Mouse (Mus musculus): ENCODE measurements around the gene Atp6v0b. TPM values are rescaled to one million over a fixed set of nuclear protein-coding genes. Genes with fewer than 3 reads are reported as not detected.

Atp6v0b gene
- total and polyA plus RNA-seq, 2 experiments from 2014 or later, result 625 to 667 TPM

- DNase-seq (ENCODE audit: low spot score) (no peak), ATAC-seq (ENCODE audit: low FRiP score) (no peak)
Observed at GRCm38 (mm10) chr4:117840821-117841220, 46.3 kb downstream of the Atp6v0b start.

GRCm38 (mm10) chr4:117839366-117839765, 47.8 kb downstream of the Atp6v0b start:
- no peak overlapping the region for H3K9ac ChIP-seq (replicated peaks; ENCODE audit: low read length, poor library complexity, severe bottlenecking)

More at GRCm38 (mm10) chr4:117840821-117841220, 46.3 kb downstream of the Atp6v0b start:
- Histone ChIP-seq H3K4me3 (ENCODE audit: low read depth, low read length) (no peak overlapping the region), H3K4me1 (ENCODE audit: insufficient read depth, low read length) (no peaks in the 10 kb centered on the region), H3K9me3 (ENCODE audit: low read length) (no peaks in the 10 kb centered on the region), H3K4me2 (ENCODE audit: low read depth, low read length, poor library complexity, severe bottlenecking) (no peak overlapping the region), H3K36me3 (ENCODE audit: insufficient read depth, low read length) (peaks cover 7% of the 10 kb centered on the region; the same call in 1 of the 2 replicates), H3K9ac (replicated peaks; ENCODE audit: low read length, poor library complexity, severe bottlenecking) (no peak overlapping the region), H3K27ac (ENCODE audit: low read depth, low read length) (no peak overlapping the region), H3K27me3 (ENCODE audit: insufficient read depth, low read length) (no peaks in the 10 kb centered on the region)
- TF ChIP-seq CTCF (IDR thresholded peaks at IDR 0.05), result no peak
- WGBS, result 93% methylated on average over 5 of the region's 5 CpGs

GRCm38 (mm10) chr4:117837271-117837670, 49.9 kb downstream of the Atp6v0b start:
- Histone ChIP-seq H3K4me1 (ENCODE audit: insufficient read depth, low read length) (no peaks in the 10 kb centered on the region), H3K36me3 (ENCODE audit: insufficient read depth, low read length) (no peaks in the 10 kb centered on the region), H3K27ac (ENCODE audit: low read depth, low read length) (no peak overlapping the region), H3K27me3 (ENCODE audit: insufficient read depth, low read length) (no peaks in the 10 kb centered on the region), H3K4me2 (ENCODE audit: low read depth, low read length, poor library complexity, severe bottlenecking) (0 out of 2 replicates have a peak overlapping the region, but pooled peaks have one; percentile 77), H3K9me3 (ENCODE audit: low read length) (no peaks in the 10 kb centered on the region), H3K4me3 (ENCODE audit: low read depth, low read length) (no peak overlapping the region), H3K9ac (replicated peaks; ENCODE audit: low read length, poor library complexity, severe bottlenecking) (no peak overlapping the region)
- ATAC-seq (ENCODE audit: low FRiP score), result no peak
- 66% methylated on average over 4 of the region's 4 CpGs for WGBS
- DNase-seq (ENCODE audit: low spot score), result no peak
- TF ChIP-seq CTCF (IDR thresholded peaks at IDR 0.05), result no peak

More at GRCm38 (mm10) chr4:117839366-117839765, 47.8 kb downstream of the Atp6v0b start:
- Histone ChIP-seq H3K9me3 (ENCODE audit: low read length) (no peaks in the 10 kb centered on the region), H3K4me3 (ENCODE audit: low read depth, low read length) (no peak overlapping the region), H3K27me3 (ENCODE audit: insufficient read depth, low read length) (no peaks in the 10 kb centered on the region), H3K27ac (ENCODE audit: low read depth, low read length) (no peak overlapping the region), H3K4me1 (ENCODE audit: insufficient read depth, low read length) (no peaks in the 10 kb centered on the region), H3K36me3 (ENCODE audit: insufficient read depth, low read length) (peaks cover 7% of the 10 kb centered on the region; the same call in 1 of the 2 replicates), H3K4me2 (ENCODE audit: low read depth, low read length, poor library complexity, severe bottlenecking) (no peak overlapping the region)
- TF ChIP-seq CTCF (IDR thresholded peaks at IDR 0.05), result no peak
- 86% methylated on average over 6 of the region's 6 CpGs for WGBS
- no peak for ATAC-seq (ENCODE audit: low FRiP score)
- no peak for DNase-seq (ENCODE audit: low spot score)

- peak overlapping the region; percentile 99 for H3K9ac ChIP-seq (replicated peaks; ENCODE audit: low read length, poor library complexity, severe bottlenecking)
- under 1% methylated on average over 46 of the region's 48 CpGs for WGBS
- H3K27ac ChIP-seq (ENCODE audit: low read depth, low read length), result peak overlapping the region; percentile 96
- H3K4me3 ChIP-seq (ENCODE audit: low read depth, low read length), result peak overlapping the region; percentile 86
- peak overlapping the region; percentile 77 for H3K4me2 ChIP-seq (ENCODE audit: low read depth, low read length, poor library complexity, severe bottlenecking)
- no peaks in the 10 kb centered on the region for H3K27me3 ChIP-seq (ENCODE audit: insufficient read depth, low read length)
- H3K36me3 ChIP-seq (ENCODE audit: insufficient read depth, low read length), result no peaks in the 10 kb centered on the region
- no peak for TF ChIP-seq CTCF (IDR thresholded peaks at IDR 0.05)
- no peaks in the 10 kb centered on the region for H3K4me1 ChIP-seq (ENCODE audit: insufficient read depth, low read length)
- ATAC-seq (ENCODE audit: low FRiP score) (peak; percentile 86), DNase-seq (ENCODE audit: low spot score) (peak; percentile 91)
- no peaks in the 10 kb centered on the region for H3K9me3 ChIP-seq (ENCODE audit: low read length)
Observed at GRCm38 (mm10) chr4:117836204-117836767, 50.8 kb downstream of the Atp6v0b start.

- Histone ChIP-seq H3K4me1 (ENCODE audit: insufficient read depth, low read length) (no peaks in the 10 kb centered on the region), H3K9ac (replicated peaks; ENCODE audit: low read length, poor library complexity, severe bottlenecking) (peak overlapping the region; percentile 99), H3K27me3 (ENCODE audit: insufficient read depth, low read length) (no peaks in the 10 kb centered on the region), H3K9me3 (ENCODE audit: low read length) (no peaks in the 10 kb centered on the region), H3K27ac (ENCODE audit: low read depth, low read length) (peak overlapping the region; percentile 96), H3K4me2 (ENCODE audit: low read depth, low read length, poor library complexity, severe bottlenecking) (peak overlapping the region; percentile 77), H3K36me3 (ENCODE audit: insufficient read depth, low read length) (no peaks in the 10 kb centered on the region), H3K4me3 (ENCODE audit: low read depth, low read length) (peak overlapping the region; percentile 86)
- WGBS, result under 1% methylated on average over 52 of the region's 60 CpGs
- TF ChIP-seq CTCF (IDR thresholded peaks at IDR 0.05), result no peak
- ATAC-seq (ENCODE audit: low FRiP score), result peak; percentile 72
- peak; percentile 55 for DNase-seq (ENCODE audit: low spot score)
Observed at GRCm38 (mm10) chr4:117835531-117836111, 51.5 kb downstream of the Atp6v0b start.

GRCm38 (mm10) chr4:117834845-117835530, 52.1 kb downstream of the Atp6v0b start:
- H3K27ac ChIP-seq (ENCODE audit: low read depth, low read length), result peak overlapping the region; percentile 96
- H3K9me3 ChIP-seq (ENCODE audit: low read length), result no peaks in the 10 kb centered on the region
- ATAC-seq (ENCODE audit: low FRiP score), result peak; percentile 47
- WGBS, result 0% methylated on average over 34 of the region's 36 CpGs
- H3K36me3 ChIP-seq (ENCODE audit: insufficient read depth, low read length), result no peaks in the 10 kb centered on the region
- H3K4me1 ChIP-seq (ENCODE audit: insufficient read depth, low read length), result no peaks in the 10 kb centered on the region
- peak overlapping the region; percentile 77 for H3K4me2 ChIP-seq (ENCODE audit: low read depth, low read length, poor library complexity, severe bottlenecking)
- H3K9ac ChIP-seq (replicated peaks; ENCODE audit: low read length, poor library complexity, severe bottlenecking), result peak overlapping the region; percentile 99
- no peaks in the 10 kb centered on the region for H3K27me3 ChIP-seq (ENCODE audit: insufficient read depth, low read length)
- peak overlapping the region; percentile 86 for H3K4me3 ChIP-seq (ENCODE audit: low read depth, low read length)
- peak; percentile 83 for DNase-seq (ENCODE audit: low spot score)
- peak; percentile 36; the same call in 1 of the 2 replicates for TF ChIP-seq CTCF (IDR thresholded peaks at IDR 0.05)

All from midbrain, postnatal 0 days (tissue).